Mouse (Mus musculus): Measurements from ENCODE around the gene Manbal. TPM values are rescaled to one million over a fixed set of nuclear protein-coding genes. Genes with fewer than 3 reads are reported as not detected.

Manbal gene
- total RNA-seq, 4 experiments from 2014 or later: 16.4 to 18.4 (median 17.4) TPM

- no peak for DNase-seq (ENCODE audit: low spot score in 2 of 2)
These were observed 66.6 kb downstream of the Manbal start for GRCm38 (mm10) chr2:157434041-157434440.

DNA sequence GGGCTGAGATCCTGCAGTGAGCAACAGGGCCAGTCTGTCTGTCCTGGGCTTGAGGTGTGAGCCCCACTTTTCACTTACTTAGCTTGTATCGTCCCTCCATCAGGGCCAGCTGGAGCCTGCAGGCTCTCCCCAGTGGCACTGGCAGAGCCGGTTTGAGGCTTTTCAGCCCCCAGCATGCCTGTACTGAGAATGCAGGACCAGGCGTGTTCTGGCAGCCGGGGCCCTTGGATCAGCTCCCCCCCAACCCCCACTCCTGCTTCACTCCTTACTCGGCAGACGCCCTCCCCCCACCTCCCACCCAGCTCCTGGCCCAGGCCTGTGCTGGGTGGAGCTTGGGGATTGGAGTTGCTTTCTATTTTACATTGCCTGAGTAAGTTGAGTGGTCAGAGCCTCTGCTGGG lies 67.1 kb downstream of the Manbal start:
- no peak for DNase-seq (ENCODE audit: low spot score in 2 of 2)

- no peak for DNase-seq (ENCODE audit: low spot score in 2 of 2)
These were observed 69.1 kb downstream of the Manbal start for GRCm38 (mm10) chr2:157436496-157436895.

GRCm38 (mm10) chr2:157437123-157437522 lies 69.7 kb downstream of the Manbal start:
- DNase-seq (ENCODE audit: low spot score in 2 of 2): no peak

DNA sequence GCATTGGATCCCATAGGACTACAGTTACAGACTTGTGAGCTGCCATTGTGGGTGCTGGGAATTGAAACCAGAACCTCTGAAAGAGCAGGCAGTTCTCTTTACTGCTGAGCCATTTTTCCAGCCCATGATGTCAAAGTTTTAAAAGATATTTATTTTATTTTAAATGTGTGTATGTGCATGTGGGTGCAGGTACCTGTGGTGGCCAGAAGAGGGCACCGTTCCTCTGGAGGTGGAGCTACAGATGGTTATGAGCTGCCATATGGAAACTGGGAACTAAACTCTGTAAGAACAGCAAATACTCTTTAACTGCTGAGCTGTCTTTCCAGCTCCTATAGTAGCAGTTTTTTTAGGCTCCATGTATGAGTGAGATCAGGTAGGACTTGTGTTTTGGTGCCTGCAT lies 74.0 kb downstream of the Manbal start:
- DNase-seq (ENCODE audit: low spot score in 2 of 2): no peak

Other genes starting within 250 kb of the Manbal start
- gene Samhd1, start 232.3 kb upstream of the Manbal start, total RNA-seq (2022): 10 to 100 TPM; 12.6 to 17.7 (median 13.2) TPM
- gene Rbl1, start 163.1 kb upstream of the Manbal start, total RNA-seq (2022): 1 to 10 TPM; 2.1 to 3.3 (median 2.6) TPM
- 100 to 1,000 TPM in 1 of 4 experiments, 10 to 100 TPM in 3; 78.6 to 101 (median 85.8) TPM for gene Rpn2, start 88.6 kb upstream of the Manbal start, total RNA-seq (2022)
- gene Mroh8, start 88.0 kb upstream of the Manbal start, total RNA-seq (2022): 1 to 10 TPM in 2 of 4 experiments, under 1 TPM in 2; 0.56 to 2.3 (median 0.97) TPM
- not detected for gene Ghrh, start 20.1 kb upstream of the Manbal start, total RNA-seq (2022)
- 1 to 10 TPM; 1.3 to 2.3 (median 1.7) TPM for gene Src, start 50.9 kb downstream of the Manbal start, total RNA-seq (2022)
- 10 to 100 TPM in 1 of 4 experiments, 1 to 10 TPM in 2, under 1 TPM in 1; 0.87 to 26.8 (median 3.5) TPM for gene Nnat, start 192.5 kb downstream of the Manbal start, total RNA-seq (2022)
- gene Blcap, start 203.7 kb downstream of the Manbal start, total RNA-seq (2022): 10 to 100 TPM; 28.7 to 37.0 (median 33.3) TPM